8 mouse cellular contexts compared by ENCODE assay signal in genomic region chr6:99971376-99971775, GRCm38 (mm10).
DNase-seq lines count a peak whose midpoint lies in the region; ATAC-seq lines count a peak whose summit lies in the region.

No protein-coding gene starts in this region.

- no peaks in the 10 kb centered on the region; the same call in 1 of the 2 replicates for H3K9me3 ChIP-seq in forebrain, embryonic 13.5 days (replicated peaks)
- H3K9me3 ChIP-seq in forebrain, embryonic 12.5 days: no peaks in the 10 kb centered on the region

- no peak overlapping the region for H3K4me2 ChIP-seq in forebrain, embryonic 13.5 days
- H3K4me2 ChIP-seq in forebrain, embryonic 12.5 days: no peak overlapping the region

- 0 out of 2 replicates have a peak overlapping the region, but pooled peaks have one; percentile 12 for H3K9ac ChIP-seq in forebrain, embryonic 13.5 days
- no peak overlapping the region for H3K9ac ChIP-seq in forebrain, embryonic 12.5 days

- H3K4me3 ChIP-seq in forebrain, embryonic 13.5 days: no peak overlapping the region
- H3K4me3 ChIP-seq in forebrain, embryonic 12.5 days (replicated peaks): no peak overlapping the region

- peak; percentile 39 for ATAC-seq in forebrain, embryonic 13.5 days
- no peak for ATAC-seq in forebrain, embryonic 12.5 days (ENCODE audit: low FRiP score)

- H3K4me1 ChIP-seq in forebrain, embryonic 13.5 days: peaks cover 41% of the 10 kb centered on the region
- H3K4me1 ChIP-seq in forebrain, embryonic 12.5 days: peaks cover 11% of the 10 kb centered on the region; the same call in 1 of the 2 replicates

- peak overlapping the region; percentile 62 for H3K27ac ChIP-seq in forebrain, embryonic 13.5 days
- no peak overlapping the region for H3K27ac ChIP-seq in forebrain, embryonic 12.5 days

- DNase-seq in cerebellum, adult 18-20 months: peak; percentile 84 to 88
- DNase-seq in gastrocnemius, postnatal 25 days: peak; percentile 77
- peak; percentile 71 to 77 for DNase-seq in layer of hippocampus, postnatal 10 days (ENCODE audit: low spot score in 2 of 2)
- DNase-seq in right cerebral cortex, postnatal 25 days: peak; percentile 27
- DNase-seq in urinary bladder, postnatal 4 days (ENCODE audit: low spot score in 2 of 2): no peak
- DNase-seq in lung, postnatal 14 days: no peak

- 23% methylated on average over 9 of the region's 9 CpGs for WGBS in forebrain, embryonic 13.5 days
- 49% methylated on average over 9 of the region's 9 CpGs for WGBS in forebrain, embryonic 12.5 days

- no peaks in the 10 kb centered on the region; the same call in 1 of the 2 replicates for H3K27me3 ChIP-seq in forebrain, embryonic 13.5 days
- H3K27me3 ChIP-seq in forebrain, embryonic 12.5 days: 0 out of 2 replicates have a peak, but pooled peaks cover 17% of the 10 kb centered on the region

- no peaks in the 10 kb centered on the region for H3K36me3 ChIP-seq in forebrain, embryonic 13.5 days (ENCODE audit: poor library complexity, severe bottlenecking)
- no peaks in the 10 kb centered on the region for H3K36me3 ChIP-seq in forebrain, embryonic 12.5 days (replicated peaks)

Comparison
In these comparisons a context has a peak if more than half of its experiments do, and no peak if none do; other contexts are left out.
1. DNase-seq: peak in cerebellum, adult 18-20 months (2 of 2), gastrocnemius, postnatal 25 days (single experiment), layer of hippocampus, postnatal 10 days (2 of 2) and right cerebral cortex, postnatal 25 days (single experiment); none in urinary bladder, postnatal 4 days (0 of 2) and lung, postnatal 14 days (single experiment).